ENCODE assay signal across 10 mouse cellular contexts in the genomic region with DNA sequence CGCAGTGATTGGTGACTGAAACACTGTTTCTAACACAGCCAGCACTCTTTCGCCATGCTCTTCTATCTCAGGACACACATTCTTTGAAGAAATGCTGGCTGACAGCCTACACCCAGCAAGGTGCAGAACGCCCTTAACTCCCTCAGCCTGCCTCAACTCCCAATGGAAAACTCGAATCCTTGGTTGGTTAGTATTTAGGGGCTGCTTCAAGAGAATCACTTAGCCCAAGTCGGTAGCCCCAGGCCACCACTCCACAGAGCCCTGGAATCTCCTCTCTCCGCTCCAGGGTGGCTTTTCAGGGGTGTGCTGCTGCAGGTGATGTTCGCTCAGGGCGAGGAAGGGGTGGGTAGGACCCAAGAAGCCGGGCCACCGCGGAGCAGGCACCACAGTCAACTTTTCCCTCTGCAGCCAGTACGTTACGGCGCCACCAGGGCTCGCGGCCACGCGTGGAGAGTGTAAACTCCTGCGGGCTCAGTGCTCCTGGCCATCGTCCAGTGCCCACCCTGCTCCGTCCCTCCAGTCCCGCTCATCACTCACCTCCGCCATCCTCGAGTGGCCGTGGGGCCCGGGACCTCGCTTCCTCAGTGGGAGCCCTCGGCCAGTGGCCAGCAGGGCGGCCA. TPM values are rescaled to one million over a fixed set of nuclear protein-coding genes. Genes with fewer than 3 reads are reported as not detected.
A peak's percentile ranks its signal among the peaks of the same experiment; 100 is the strongest.
DNase-seq lines count a peak whose midpoint lies in the region; ATAC-seq and TF ChIP-seq lines count a peak whose summit lies in the region.
"Had no signal": no experiment of that assay in that cellular context is flagged by ENCODE, and none has a peak within 500 bp of the region (broad histone marks: within the 10 kb centered on the region; RNA-seq: fewer than 3 reads in every experiment).

No protein-coding gene starts in this region.

- peak overlapping the region; percentile 68 for H3K4me2 ChIP-seq in CH12.LX (ENCODE audit: insufficient read depth, low read depth, poor library complexity, severe bottlenecking)
- H3K4me2 ChIP-seq in embryonic facial prominence, embryonic 11.5 days (ENCODE audit: low read depth, low read length): peak overlapping the region; percentile 84
- H3K4me2 ChIP-seq in midbrain, embryonic 13.5 days (replicated peaks): peak overlapping the region; percentile 97

- in situ Hi-C loops in CH12.LX (cut with MboI; ENCODE audit: low pct_ligation_motif_present, low pct_unique_long_range_greater_than_20kb, low sequenced_read_pairs): no loop called here

- TF ChIP-seq RAD21 in CH12.LX (IDR thresholded peaks at IDR 0.05; ENCODE audit: low read depth, low read length): no peak

- peaks cover 16% of the 10 kb centered on the region for H3K27me3 ChIP-seq in CH12.LX (replicated peaks)
- peaks cover 3% of the 10 kb centered on the region; the same call in 1 of the 2 replicates for H3K27me3 ChIP-seq in embryonic facial prominence, embryonic 11.5 days (ENCODE audit: control insufficient read depth, insufficient read depth, low read length)
- peaks cover 41% of the 10 kb centered on the region for H3K27me3 ChIP-seq in midbrain, embryonic 13.5 days

- WGBS in embryonic facial prominence, embryonic 11.5 days: 7% methylated on average over 29 of the region's 29 CpGs
- 8% methylated on average over 29 of the region's 29 CpGs for WGBS in midbrain, embryonic 13.5 days

- no peak for TF ChIP-seq EP300 in CH12.LX (IDR thresholded peaks at IDR 0.05; ENCODE audit: low read length)

- peak overlapping the region; percentile 40 to 67 (median 54) for H3K4me3 ChIP-seq in CH12.LX (replicated peaks in 1 of 3; ENCODE audit: low read depth in 2 of 3, low read length in 2 of 3, poor library complexity in 1 of 3)
- peak overlapping the region; percentile 60 for H3K4me3 ChIP-seq in embryonic facial prominence, embryonic 11.5 days (ENCODE audit: low read depth, low read length)
- H3K4me3 ChIP-seq in midbrain, embryonic 13.5 days (replicated peaks): peak overlapping the region; percentile 65

- peak overlapping the region; percentile 37; the same call in 1 of the 2 replicates for H3K9ac ChIP-seq in CH12.LX (ENCODE audit: insufficient read depth, low read depth)
- H3K9ac ChIP-seq in embryonic facial prominence, embryonic 11.5 days (replicated peaks; ENCODE audit: low read length): peak overlapping the region; percentile 74
- H3K9ac ChIP-seq in midbrain, embryonic 13.5 days (replicated peaks): peak overlapping the region; percentile 71

- peaks cover 8% of the 10 kb centered on the region for H3K9me3 ChIP-seq in CH12.LX (replicated peaks; ENCODE audit: low read length)
- no peaks in the 10 kb centered on the region for H3K9me3 ChIP-seq in embryonic facial prominence, embryonic 11.5 days (replicated peaks; ENCODE audit: control insufficient read depth, low read length)
- H3K9me3 ChIP-seq in midbrain, embryonic 13.5 days: no peaks in the 10 kb centered on the region

- H3K27ac ChIP-seq in CH12.LX (ENCODE audit: insufficient read depth, low read depth): no peak overlapping the region
- no peak overlapping the region for H3K27ac ChIP-seq in embryonic facial prominence, embryonic 11.5 days (replicated peaks; ENCODE audit: low read depth, low read length)
- H3K27ac ChIP-seq in midbrain, embryonic 13.5 days: no peak overlapping the region

- dilution Hi-C loops in CH12.LX (cut with MboI; ENCODE audit: extremely low pct_ligation_motif_present, extremely low pct_unique_long_range_greater_than_20kb, low sequenced_read_pairs): no loop called here

- ATAC-seq in embryonic facial prominence, embryonic 11.5 days (replicated peaks; ENCODE audit: insufficient number of reproducible peaks, low FRiP score, low TSS enrichment, low read depth): peak; percentile 71; the same call in 1 of the 2 replicates
- ATAC-seq in midbrain, embryonic 13.5 days: peak; percentile 65; the same call in 1 of the 2 replicates

- TF ChIP-seq POLR2A in CH12.LX (IDR thresholded peaks at IDR 0.05; ENCODE audit: low read depth, low read length): no peak

- H3K36me3 ChIP-seq in CH12.LX (replicated peaks in 1 of 2; ENCODE audit: control insufficient read depth in 1 of 2, insufficient read depth in 1 of 2, low read length in 1 of 2): no peaks in the 10 kb centered on the region
- H3K36me3 ChIP-seq in embryonic facial prominence, embryonic 11.5 days (replicated peaks; ENCODE audit: control insufficient read depth, insufficient read depth, low read depth, low read length): no peaks in the 10 kb centered on the region
- no peaks in the 10 kb centered on the region for H3K36me3 ChIP-seq in midbrain, embryonic 13.5 days

- H3K4me1 ChIP-seq in CH12.LX (ENCODE audit: control insufficient read depth in 1 of 2, insufficient read depth in 2 of 2): peaks cover 0 to 3% of the 10 kb centered on the region in 2 experiments; a peak in 3 of 4 replicates
- H3K4me1 ChIP-seq in embryonic facial prominence, embryonic 11.5 days (ENCODE audit: control insufficient read depth, insufficient read depth, low read length): no peaks in the 10 kb centered on the region
- peaks cover 17% of the 10 kb centered on the region for H3K4me1 ChIP-seq in midbrain, embryonic 13.5 days (replicated peaks)

- no peak for TF ChIP-seq CTCF in CH12.LX (conservative IDR thresholded peaks at IDR 0.05 in 1 of 2, IDR thresholded peaks at IDR 0.05 in 1 of 2; ENCODE audit: low read depth in 2 of 2, low read length in 2 of 2)

- DNase-seq in heart, adult 11 months: peak; percentile 91
- no peak for DNase-seq in heart, postnatal 4 days
- no peak for DNase-seq in CH12.LX (ENCODE audit: extremely low read depth)
- DNase-seq in embryonic facial prominence, embryonic 11.5 days (ENCODE audit: low spot score): peak; percentile 18
- DNase-seq in induced T-regulatory cell, adult 2 months (ENCODE audit: low read depth): peak; percentile 35
- no peak for DNase-seq in layer of hippocampus, adult 11-12 months (ENCODE audit: low spot score)
- DNase-seq in urinary bladder, postnatal 36 days (ENCODE audit: low spot score in 2 of 2): no peak

- H3K79me2 ChIP-seq in CH12.LX (replicated peaks; ENCODE audit: control insufficient read depth, extremely low read depth, insufficient read depth, poor library complexity, severe bottlenecking): no peaks in the 10 kb centered on the region

TF ChIP-seq in CH12.LX, 34 proteins besides CTCF, POLR2A, EP300 and RAD21:
- no peak for TF ChIP-seq SMC3 (IDR thresholded peaks at IDR 0.05; ENCODE audit: low read depth, low read length)
- no peak for TF ChIP-seq USF1 (IDR thresholded peaks at IDR 0.05; ENCODE audit: low read depth, low read length)
- no peak for TF ChIP-seq E2F4 (IDR thresholded peaks at IDR 0.05; ENCODE audit: insufficient replicate concordance, low read depth, low read length)
- no peak for TF ChIP-seq POLR2AphosphoS2 (IDR thresholded peaks at IDR 0.05; ENCODE audit: low read depth, low read length)
- TF ChIP-seq SIN3A (IDR thresholded peaks at IDR 0.05; ENCODE audit: low read length): no peak
- no peak for TF ChIP-seq HCFC1 (IDR thresholded peaks at IDR 0.05; ENCODE audit: low read depth, low read length)
- no peak for TF ChIP-seq JUND (conservative IDR thresholded peaks at IDR 0.05; ENCODE audit: low read depth, low read length)
TF ChIP-seq in CH12.LX: peak in this region for 0.

RNA-seq across cellular contexts. Expression of gene Ism2, which starts 0.4 kb away (rescaled TPM):
- 1 to 10 TPM in 1 of 2 experiments, under 1 TPM in 1; 0.52 to 1.0 TPM for total RNA-seq in heart, postnatal 4 days (2021)
- total RNA-seq in CH12.LX (2012; rRNA removed): 0.08 TPM in 2 replicates
- not detected in 2 replicates for total RNA-seq in CH12.LX (2014; rRNA removed)
- 0.16 TPM in 1 of 2 replicates, not detected in the other for polyA plus RNA-seq in CH12.LX (2012; ENCODE audit: insufficient read length, low read depth)
- polyA plus RNA-seq in embryonic facial prominence, embryonic 11.5 days (2014; fragmentation: Nextera tagmentation; extraction: Ambion mirVana): 0.34 and 0.98 TPM in 2 replicates
- 0.79 and 0.93 TPM in 2 replicates for polyA plus RNA-seq in midbrain, embryonic 13.5 days (2015; fragmentation: Nextera tagmentation; extraction: Ambion mirVana)
- total RNA-seq: gastrocnemius, adult 8-10 months; MEL had no signal

RNA-seq across cellular contexts. Expression of gene Ahsa1, which starts 32.9 kb away (rescaled TPM):
- 100 to 1,000 TPM in 1 of 2 experiments, 10 to 100 TPM in 1; 99.4 to 101 TPM for total RNA-seq in heart, postnatal 4 days (2021)
- 288 and 397 TPM in 2 replicates for total RNA-seq in CH12.LX (2012; rRNA removed)
- total RNA-seq in CH12.LX (2014; rRNA removed): 456 and 483 TPM in 2 replicates
- polyA plus RNA-seq in CH12.LX (2012; ENCODE audit: insufficient read length, low read depth): 392 and 523 TPM in 2 replicates
- 245 and 266 TPM in 2 replicates for polyA plus RNA-seq in embryonic facial prominence, embryonic 11.5 days (2014; fragmentation: Nextera tagmentation; extraction: Ambion mirVana)
- polyA plus RNA-seq in midbrain, embryonic 13.5 days (2015; fragmentation: Nextera tagmentation; extraction: Ambion mirVana): 207 and 209 TPM in 2 replicates

RNA-seq across cellular contexts. Expression of gene Vipas39, which starts 33.1 kb away (rescaled TPM):
- total RNA-seq in heart, postnatal 4 days (2021): 10 to 100 TPM; 28.1 to 28.4 TPM
- 32.1 and 33.7 TPM in 2 replicates for total RNA-seq in CH12.LX (2012; rRNA removed)
- total RNA-seq in CH12.LX (2014; rRNA removed): 44.4 and 47.2 TPM in 2 replicates
- 27.9 and 30.2 TPM in 2 replicates for polyA plus RNA-seq in CH12.LX (2012; ENCODE audit: insufficient read length, low read depth)
- 61.9 and 62.0 TPM in 2 replicates for polyA plus RNA-seq in embryonic facial prominence, embryonic 11.5 days (2014; fragmentation: Nextera tagmentation; extraction: Ambion mirVana)
- 67.3 and 69.3 TPM in 2 replicates for polyA plus RNA-seq in midbrain, embryonic 13.5 days (2015; fragmentation: Nextera tagmentation; extraction: Ambion mirVana)

Comparison
In these comparisons a context has a peak if more than half of its experiments do, and no peak if none do; other contexts are left out.
1. DNase-seq: peak in heart, adult 11 months (single experiment), embryonic facial prominence, embryonic 11.5 days (single experiment) and induced T-regulatory cell, adult 2 months (single experiment); none in heart, postnatal 4 days (single experiment), CH12.LX (single experiment), layer of hippocampus, adult 11-12 months (single experiment) and urinary bladder, postnatal 36 days (0 of 2).
2. Peak in every context shown above with its lines, with median percentiles within 50 percentile points of each other: H3K4me2 ChIP-seq, H3K4me3 ChIP-seq and H3K9ac ChIP-seq.